Mouse (Mus musculus): ENCODE measurements at regions not wholly inside any gene's neighbourhood (a gene's known extent, or its start where the extent isn't known, plus 50 kb on each side); places are given as distances from the start of the nearest gene placed in this dataset. TPM values are rescaled to one million over a fixed set of nuclear protein-coding genes. Genes with fewer than 3 reads are reported as not detected.

Small RNAs in the stretch of these regions (microRNA-seq; reads per million reads assigned to microRNA genes)
- not detected for gene Gm44358
